Mouse (Mus musculus): Measurements from ENCODE around the gene Eif2s3y. TPM values are rescaled to one million over a fixed set of nuclear protein-coding genes. Genes with fewer than 3 reads are reported as not detected.

Eif2s3y gene
- 10 to 100 TPM in 1 of 2 experiments, not detected in 1; 66.7 TPM for total RNA-seq (2021)
- long read RNA-seq, experiment 1 = 0 reads
- long read RNA-seq, experiment 2, transcript Eif2s3y-201 (12 exons, 1,836 nt) = major isoform, 10 of 52 reads
- long read RNA-seq, experiment 2, partial matches to known transcripts = 6 of 52 reads
- long read RNA-seq, experiment 2, other reads (novel, unspliced or antisense) = 34 of 52 reads

GRCm38 (mm10) chrY:1009882-1010751 is at the start of gene Eif2s3y:
Gene Eif2s3y (plus strand): TSS chrY:1010543.
- DNase-seq (ENCODE audit: low spot score in 2 of 2) = peak in 1 of 2 experiments; percentile 66
- H3K4me3 ChIP-seq = peak within 1 kb of the TSS; percentile 70
- TF ChIP-seq CTCF (conservative IDR thresholded peaks at IDR 0.05) = no peak
- H3K27ac ChIP-seq = peak within 1 kb of the TSS; percentile 93

Small RNAs within 50 kb of the gene (microRNA-seq; reads per million reads assigned to microRNA genes)
- 0 reads per million in 2 experiments for gene Gm47281

Other genes starting within 250 kb of the Eif2s3y start
- not detected for gene Zfy1, start 213.1 kb upstream of the Eif2s3y start, total RNA-seq (2021)
- not detected for gene Uba1y, start 191.9 kb upstream of the Eif2s3y start, total RNA-seq (2021)
- 10 to 100 TPM in 1 of 2 experiments, not detected in 1; 17.3 TPM for gene Kdm5d, start 112.8 kb upstream of the Eif2s3y start, total RNA-seq (2021)
- 10 to 100 TPM in 1 of 2 experiments, not detected in 1; 23.2 TPM for gene Uty, start 235.2 kb downstream of the Eif2s3y start, total RNA-seq (2021)